ENCODE assay signal across 29 mouse cellular contexts in genomic region chr3:53454561-53454960, GRCm38 (mm10). TPM values are rescaled to one million over a fixed set of nuclear protein-coding genes. Genes with fewer than 3 reads are reported as not detected.
A peak's percentile ranks its signal among the peaks of the same experiment; 100 is the strongest.
DNase-seq lines count a peak whose midpoint lies in the region; ATAC-seq and TF ChIP-seq lines count a peak whose summit lies in the region.
"Had no signal": no experiment of that assay in that cellular context is flagged by ENCODE, and none has a peak within 500 bp of the region (broad histone marks: within the 10 kb centered on the region; RNA-seq: fewer than 3 reads in every experiment).

No protein-coding gene starts in this region.

- ATAC-seq in intestine, postnatal 0 days: 0 out of 2 replicates have a peak, but pooled peaks have one; percentile 12
- ATAC-seq: activated CD4-positive, CD25-positive, alpha-beta regulatory T cell, adult 4 months; forebrain, embryonic 15.5 days; hindbrain, embryonic 16.5 days had no signal

- no peaks in the 10 kb centered on the region for H3K4me1 ChIP-seq in intestine, postnatal 0 days (replicated peaks; ENCODE audit: control insufficient read depth, insufficient read depth, low read length)
- H3K4me1 ChIP-seq: embryonic facial prominence, embryonic 10.5 days; embryonic facial prominence, embryonic 13.5 days; forebrain, embryonic 12.5 days; forebrain, embryonic 15.5 days; hindbrain, embryonic 10.5 days; hindbrain, embryonic 13.5 days had no signal

- intact Hi-C loops in heart, postnatal 14 days (cut with DNase I): no loop called here

- no peak overlapping the region for H3K4me2 ChIP-seq in intestine, postnatal 0 days (replicated peaks; ENCODE audit: low read depth)
- H3K4me2 ChIP-seq: embryonic facial prominence, embryonic 13.5 days; forebrain, embryonic 12.5 days; forebrain, embryonic 15.5 days; heart, embryonic 11.5 days; hindbrain, embryonic 13.5 days had no signal

- no peaks in the 10 kb centered on the region for H3K9me3 ChIP-seq in intestine, postnatal 0 days (ENCODE audit: control insufficient read depth)
- H3K9me3 ChIP-seq: embryonic facial prominence, embryonic 10.5 days; embryonic facial prominence, embryonic 13.5 days; forebrain, embryonic 12.5 days; forebrain, embryonic 15.5 days; hindbrain, embryonic 10.5 days; hindbrain, embryonic 13.5 days had no signal

- no peak overlapping the region for H3K4me3 ChIP-seq in intestine, postnatal 0 days (ENCODE audit: low read depth, low read length)
- H3K4me3 ChIP-seq: embryonic facial prominence, embryonic 10.5 days; embryonic facial prominence, embryonic 13.5 days; erythroblast, embryonic 14.5 days; forebrain, embryonic 12.5 days; forebrain, embryonic 15.5 days; hindbrain, embryonic 10.5 days; hindbrain, embryonic 13.5 days had no signal

- H3K36me3 ChIP-seq in intestine, postnatal 0 days (ENCODE audit: control insufficient read depth, insufficient read depth): peaks cover 69% of the 10 kb centered on the region

- WGBS in intestine, postnatal 0 days: 72% methylated on average over 6 of the region's 6 CpGs

- peak; percentile 57 for DNase-seq in heart, adult 11 months
- no peak for DNase-seq in heart, postnatal 14 days
- peak; percentile 52 for DNase-seq in testis, postnatal 10 days (ENCODE audit: low spot score)
- DNase-seq in retina, embryonic 14.5 days (ENCODE audit: low spot score): no peak
- no peak for DNase-seq in urinary bladder, postnatal 36 days (ENCODE audit: low spot score in 2 of 2)
- DNase-seq: adrenal gland, adult 8-10 months; adrenal gland, postnatal 25 days; cerebellum, adult 8-10 months; cerebellum, postnatal 10 days; cerebellum, postnatal 36 days; embryo, embryonic 11 days; gastrocnemius, postnatal 25 days; heart, postnatal 36 days had no signal

- H3K27me3 ChIP-seq in intestine, postnatal 0 days (replicated peaks; ENCODE audit: control insufficient read depth, insufficient read depth, low read length): no peaks in the 10 kb centered on the region
- H3K27me3 ChIP-seq: embryonic facial prominence, embryonic 13.5 days; forebrain, embryonic 12.5 days; forebrain, embryonic 15.5 days; hindbrain, embryonic 13.5 days had no signal

- TF ChIP-seq CTCF in intestine, postnatal 0 days (IDR thresholded peaks at IDR 0.05; ENCODE audit: low read depth): no peak

- no peak overlapping the region for H3K9ac ChIP-seq in intestine, postnatal 0 days (ENCODE audit: low read depth, low read length)
- H3K9ac ChIP-seq: embryonic facial prominence, embryonic 13.5 days; forebrain, embryonic 12.5 days; forebrain, embryonic 15.5 days; hindbrain, embryonic 13.5 days had no signal

- H3K27ac ChIP-seq in intestine, postnatal 0 days (ENCODE audit: low read depth, low read length): peak overlapping the region; percentile 79
- H3K27ac ChIP-seq: embryonic facial prominence, embryonic 10.5 days; embryonic facial prominence, embryonic 13.5 days; forebrain, embryonic 12.5 days; forebrain, embryonic 15.5 days; hindbrain, embryonic 10.5 days; hindbrain, embryonic 13.5 days had no signal

RNA-seq across cellular contexts. Expression of gene Nhlrc3, which starts 8.6 kb away (rescaled TPM):
- total RNA-seq in heart, postnatal 14 days (2021): 1 to 10 TPM; 5.7 to 6.9 TPM
- polyA plus RNA-seq in intestine, postnatal 0 days (2015; fragmentation: Nextera tagmentation; extraction: Ambion mirVana): 21.0 and 22.8 TPM in 2 replicates

RNA-seq across cellular contexts. Expression of gene Proser1, which starts 8.9 kb away (rescaled TPM):
- total RNA-seq in heart, postnatal 14 days (2021): 10 to 100 TPM; 10.9 to 12.0 TPM
- polyA plus RNA-seq in intestine, postnatal 0 days (2015; fragmentation: Nextera tagmentation; extraction: Ambion mirVana): 8.9 and 9.7 TPM in 2 replicates

RNA-seq across cellular contexts. Expression of gene Stoml3, which starts 33.9 kb away (rescaled TPM):
- total RNA-seq in heart, postnatal 14 days (2021): not detected
- polyA plus RNA-seq in intestine, postnatal 0 days (2015; fragmentation: Nextera tagmentation; extraction: Ambion mirVana): not detected in 2 replicates
- total RNA-seq: adrenal gland, adult 8-10 months; adrenal gland, postnatal 25 days; ES-E14; gastrocnemius, adult 8-10 months; gastrocnemius, postnatal 25 days; heart, adult 8-10 months; heart, postnatal 36 days had no signal
- polyA plus RNA-seq: activated CD4-positive, CD25-positive, alpha-beta regulatory T cell, adult 4 months; brain, embryonic 14.5 days; embryonic facial prominence, embryonic 10.5 days; embryonic facial prominence, embryonic 13.5 days; erythroblast, embryonic 14.5 days; forebrain, embryonic 12.5 days; forebrain, embryonic 15.5 days; heart, postnatal 0 days; hindbrain, embryonic 10.5 days; hindbrain, embryonic 13.5 days; hindbrain, embryonic 16.5 days had no signal

Comparison
In these comparisons a context has a peak if more than half of its experiments do, and no peak if none do; other contexts are left out.
1. DNase-seq: peak in heart, adult 11 months (single experiment) and testis, postnatal 10 days (single experiment); none in heart, postnatal 14 days (0 of 2), retina, embryonic 14.5 days (single experiment) and urinary bladder, postnatal 36 days (0 of 2).